Mouse (Mus musculus) megakaryocyte progenitor cell, adult 5-6 weeks (primary cell): ENCODE data around the gene Fcgbp. TPM values are rescaled to one million over a fixed set of nuclear protein-coding genes. Genes with fewer than 3 reads are reported as not detected.
"Not testable (repeated sequence)": the region's sequence is repeated elsewhere in the genome, so short reads cannot be mapped to it uniquely, and the experiment has no call there.

ENCODE experiments used
- ATAC-seq: replicated peaks from 2 replicates; pipeline ENCODE4 v1.8.0; 2016; ENCODE audit warnings: mild to moderate bottlenecking, moderate TSS enrichment, inconsistent platforms; ENCODE audit not compliant: poor library complexity
- total RNA-seq, 2 experiments: library from RNA; stranded (forward) in 1 of 2; stranded (reverse) in 1 of 2; fragments of 157-497, 149-512 nt in 1 of 2; fragments of 200-1000 nt in 1 of 2; gene quantifications; 2 replicates each; pipeline versions ENCODE4 v1.2.3 to v1.2.4; 2015 to 2017

The Fcgbp gene
- total RNA-seq (2015) (not detected in 2 replicates), total RNA-seq (2017) (not detected in 2 replicates)

GRCm38 (mm10) chr7:28070531-28071298 lies at the start of gene Fcgbp:
Gene Fcgbp, plus strand, starts transcription at chr7:28071236.
- ATAC-seq: no peak

- ATAC-seq: no peak
These were observed 26.5 kb upstream of the Fcgbp start for GRCm38 (mm10) chr7:28044524-28044923.

GRCm38 (mm10) chr7:28049476-28050409 lies 21.3 kb upstream of the Fcgbp start, which contains the start of gene Psmc4:
Gene Psmc4, minus strand, starts transcription at chr7:28050101.
- ATAC-seq: peak; percentile 99

- ATAC-seq: no peak
These were observed 20.5 kb upstream of the Fcgbp start for GRCm38 (mm10) chr7:28050584-28050983.

- no peak for ATAC-seq
These were observed 17.7 kb upstream of the Fcgbp start for GRCm38 (mm10) chr7:28053046-28053930.

GRCm38 (mm10) chr7:28059972-28060371 lies 11.1 kb upstream of the Fcgbp start:
- no peak for ATAC-seq

GRCm38 (mm10) chr7:28068661-28069060 lies 2.4 kb upstream of the Fcgbp start:
- no peak for ATAC-seq

GRCm38 (mm10) chr7:28069546-28070172 lies 1.4 kb upstream of the Fcgbp start:
- ATAC-seq: no peak

GRCm38 (mm10) chr7:28084215-28084614 lies 13.2 kb downstream of the Fcgbp start:
- ATAC-seq: no peak

- ATAC-seq: no peak
These were observed 15.2 kb downstream of the Fcgbp start for GRCm38 (mm10) chr7:28086236-28086635.

- ATAC-seq: no peak
These were observed 22.5 kb downstream of the Fcgbp start for GRCm38 (mm10) chr7:28093541-28093940.

- ATAC-seq: no peak
These were observed 28.1 kb downstream of the Fcgbp start for GRCm38 (mm10) chr7:28099101-28099500.

- ATAC-seq: peak; percentile 46; the same call in 1 of the 2 replicates
These were observed 29.9 kb downstream of the Fcgbp start for GRCm38 (mm10) chr7:28100596-28101590.

- not testable (repeated sequence) for ATAC-seq
These were observed 31.9 kb downstream of the Fcgbp start for GRCm38 (mm10) chr7:28102936-28103335.

- ATAC-seq: no peak
These were observed 33.6 kb downstream of the Fcgbp start for GRCm38 (mm10) chr7:28104670-28105069.

GRCm38 (mm10) chr7:28106241-28106640 lies 35.2 kb downstream of the Fcgbp start:
- no peak for ATAC-seq

- no peak for ATAC-seq
These were observed 43.6 kb downstream of the Fcgbp start for GRCm38 (mm10) chr7:28114648-28115047.

GRCm38 (mm10) chr7:28129166-28129565 lies 58.1 kb downstream of the Fcgbp start, which contains the start of gene 9530053A07Rik:
Gene 9530053A07Rik, plus strand, starts transcription at chr7:28129466.
- no peak for ATAC-seq

GRCm38 (mm10) chr7:28137613-28138012 lies 66.6 kb downstream of the Fcgbp start:
- peak; percentile 57; the same call in 1 of the 2 replicates for ATAC-seq
